Mouse (Mus musculus): ENCODE measurements around the gene Gm12166. TPM values are rescaled to one million over a fixed set of nuclear protein-coding genes. Genes with fewer than 3 reads are reported as not detected.
A peak's percentile ranks its signal among the peaks of the same experiment; 100 is the strongest.

The Gm12166 gene
- total RNA-seq (2021): 1 to 10 TPM; 2.3 to 3.1 TPM
- long read RNA-seq, experiment 1, partial matches to known transcripts: 0 of 2 reads
- long read RNA-seq, experiment 1, other reads (novel, unspliced or antisense): 2 of 2 reads
- long read RNA-seq, experiment 2: 0 reads

GRCm38 (mm10) chr11:46052105-46052659 is at the start of gene Gm12166:
Gene Gm12166, minus strand, starts transcription at chr11:46052321.
- peak; percentile 81 to 87 for DNase-seq
- intact Hi-C loops (cut with DNase I): loop anchor here (1.0 kb wide), 2 partner anchors 76 to 163 kb away; no protein-coding TSS in a partner anchor

DNA sequence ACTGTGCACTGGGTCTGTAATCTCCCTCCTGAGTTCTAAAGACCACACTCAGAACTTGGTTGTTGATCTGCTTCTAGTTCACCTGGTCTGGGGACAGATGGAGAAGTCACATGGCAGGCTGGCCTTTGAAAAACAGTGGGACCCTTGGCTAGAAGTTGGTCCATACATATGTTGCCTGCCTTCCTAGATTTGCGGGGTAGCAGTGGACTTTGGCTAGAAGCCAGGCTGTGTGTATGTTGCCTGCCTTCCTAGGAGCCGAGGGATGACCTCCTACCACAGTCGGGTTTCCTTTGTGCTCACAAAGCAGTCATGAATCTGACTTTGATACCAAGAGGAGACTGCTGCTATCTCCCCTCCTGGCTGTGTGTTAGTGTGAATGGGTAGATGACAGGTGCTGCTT is 44.9 kb upstream of the Gm12166 start:
- DNase-seq: no peak
- intact Hi-C loops (cut with DNase I): no loop called here

- intact Hi-C loops (cut with DNase I): no loop called here
- DNase-seq: no peak
These were observed 44.1 kb upstream of the Gm12166 start for GRCm38 (mm10) chr11:46096265-46096649.

- intact Hi-C loops (cut with DNase I): no loop called here
- DNase-seq: peak in 1 of 2 experiments; percentile 64
These were observed 43.5 kb upstream of the Gm12166 start for GRCm38 (mm10) chr11:46095477-46096264.

- DNase-seq: no peak
- intact Hi-C loops (cut with DNase I): no loop called here
These were observed 40.0 kb upstream of the Gm12166 start for GRCm38 (mm10) chr11:46092121-46092520.

DNA sequence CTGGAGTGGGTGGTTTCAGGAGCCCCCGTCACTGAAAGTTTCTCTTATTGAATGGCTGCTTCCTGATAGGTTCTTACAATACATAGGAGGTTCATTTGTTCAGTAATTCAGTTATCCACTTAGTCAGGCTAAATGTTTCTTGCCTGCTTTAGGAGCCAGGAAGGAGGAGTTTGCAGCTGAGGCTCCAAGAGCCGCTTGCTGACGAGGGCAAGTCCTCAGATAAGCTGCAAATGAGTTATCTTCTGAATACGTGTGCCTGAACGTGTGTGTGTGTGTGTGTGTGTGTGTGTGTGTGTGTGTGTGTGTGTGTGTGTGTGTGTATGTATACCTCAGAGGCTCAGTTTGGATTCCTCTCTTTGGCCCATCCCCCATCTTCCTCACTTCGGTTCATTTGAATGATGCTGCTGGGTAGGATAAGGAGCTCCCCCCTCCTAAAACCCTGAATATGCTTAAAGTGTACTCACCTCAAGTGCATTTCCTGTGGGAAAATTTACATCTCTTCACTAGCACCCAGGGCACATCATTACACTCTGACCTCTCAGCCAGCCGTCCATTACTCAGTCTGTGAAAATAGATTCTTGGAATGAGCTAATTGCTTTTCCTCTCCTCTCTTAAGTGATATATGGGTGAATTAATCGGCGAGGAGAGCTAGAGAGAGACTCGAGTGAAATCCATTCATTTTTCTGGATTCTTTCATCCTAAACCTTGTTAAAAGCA is 39.0 kb upstream of the Gm12166 start:
- no peak for DNase-seq
- intact Hi-C loops (cut with DNase I): no loop called here

- DNase-seq: no peak
- intact Hi-C loops (cut with DNase I): no loop called here
These were observed 38.1 kb upstream of the Gm12166 start for GRCm38 (mm10) chr11:46090036-46090725.

- intact Hi-C loops (cut with DNase I): no loop called here
- DNase-seq: no peak
These were observed 37.1 kb upstream of the Gm12166 start for GRCm38 (mm10) chr11:46089081-46089713.

DNA sequence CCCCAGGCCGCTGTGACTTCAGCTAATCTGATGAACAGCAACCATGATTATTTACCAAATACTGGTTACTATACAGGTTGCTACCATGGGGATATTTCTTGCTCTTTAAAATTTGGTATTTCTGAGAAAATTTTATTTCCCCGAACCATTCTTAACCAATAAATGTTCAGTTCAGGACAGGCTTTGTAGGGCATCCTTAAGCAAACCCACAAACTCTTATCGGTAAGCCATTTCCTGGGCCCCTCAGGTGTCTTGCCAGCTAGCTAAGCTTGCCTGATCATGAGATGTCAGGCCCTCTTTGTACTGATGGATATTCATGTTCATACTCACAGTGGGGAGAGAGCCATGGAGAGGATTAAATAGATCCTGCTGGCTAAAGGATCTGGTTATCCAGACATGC is 34.3 kb upstream of the Gm12166 start:
- intact Hi-C loops (cut with DNase I): no loop called here
- no peak for DNase-seq

DNA sequence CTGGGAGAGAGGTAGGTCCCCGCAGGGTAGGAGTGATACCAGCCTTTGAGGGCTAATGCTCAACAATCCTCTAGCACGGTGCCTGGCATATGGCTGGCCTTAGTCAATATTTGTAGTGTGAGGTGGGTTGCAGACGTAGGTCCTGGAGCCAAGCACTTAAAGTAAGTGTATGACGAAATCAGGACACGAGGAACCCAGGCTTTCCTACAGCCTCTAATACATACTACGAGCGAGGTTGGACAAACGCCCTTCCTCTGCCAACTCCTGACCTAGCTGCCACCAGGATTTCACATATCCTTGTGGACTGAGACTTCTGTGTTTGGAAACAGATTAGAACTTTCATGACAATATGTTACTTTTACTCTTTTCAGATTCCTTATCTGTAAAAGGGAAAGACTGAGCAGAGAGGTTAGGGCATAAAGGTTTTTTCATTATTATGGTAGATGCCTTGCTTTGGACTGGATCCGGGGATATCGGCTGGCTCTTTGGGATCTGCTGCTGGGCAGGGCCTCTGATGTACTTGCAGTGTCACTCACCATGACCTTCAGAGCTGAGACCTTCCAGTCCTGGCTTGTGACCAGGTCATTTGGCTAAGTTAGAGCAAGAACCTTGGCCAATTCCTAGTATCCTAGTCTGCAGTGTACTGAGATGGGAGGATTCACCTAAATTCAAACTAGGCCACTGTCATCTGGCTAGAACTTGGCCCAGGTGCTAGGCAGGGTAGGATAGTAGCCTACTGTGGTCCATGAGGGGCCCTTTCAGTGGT is 33.5 kb upstream of the Gm12166 start:
- intact Hi-C loops (cut with DNase I): no loop called here
- peak in 1 of 2 experiments; percentile 70 for DNase-seq

DNA sequence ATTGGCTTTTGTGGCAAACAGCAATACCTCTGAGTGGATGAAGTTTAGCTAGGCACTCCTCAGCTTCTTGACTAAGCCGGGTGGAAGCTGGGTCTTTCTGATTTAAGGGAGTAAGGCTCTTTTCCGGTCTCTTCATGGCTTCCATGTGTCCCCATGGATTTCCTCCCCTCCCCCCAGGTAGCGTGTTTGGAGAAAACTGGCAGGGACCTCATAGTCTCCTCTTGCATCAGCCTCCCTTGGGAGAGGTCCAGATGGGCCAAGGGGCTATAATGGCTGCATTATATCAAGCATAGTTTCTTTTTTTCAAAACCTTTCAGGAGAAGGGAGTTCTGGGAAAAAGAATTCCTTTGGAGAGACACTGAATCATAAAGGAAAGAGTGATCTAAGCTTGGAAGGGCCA is 32.4 kb upstream of the Gm12166 start:
- peak in 1 of 2 experiments; percentile 65 for DNase-seq
- intact Hi-C loops (cut with DNase I): no loop called here

DNA sequence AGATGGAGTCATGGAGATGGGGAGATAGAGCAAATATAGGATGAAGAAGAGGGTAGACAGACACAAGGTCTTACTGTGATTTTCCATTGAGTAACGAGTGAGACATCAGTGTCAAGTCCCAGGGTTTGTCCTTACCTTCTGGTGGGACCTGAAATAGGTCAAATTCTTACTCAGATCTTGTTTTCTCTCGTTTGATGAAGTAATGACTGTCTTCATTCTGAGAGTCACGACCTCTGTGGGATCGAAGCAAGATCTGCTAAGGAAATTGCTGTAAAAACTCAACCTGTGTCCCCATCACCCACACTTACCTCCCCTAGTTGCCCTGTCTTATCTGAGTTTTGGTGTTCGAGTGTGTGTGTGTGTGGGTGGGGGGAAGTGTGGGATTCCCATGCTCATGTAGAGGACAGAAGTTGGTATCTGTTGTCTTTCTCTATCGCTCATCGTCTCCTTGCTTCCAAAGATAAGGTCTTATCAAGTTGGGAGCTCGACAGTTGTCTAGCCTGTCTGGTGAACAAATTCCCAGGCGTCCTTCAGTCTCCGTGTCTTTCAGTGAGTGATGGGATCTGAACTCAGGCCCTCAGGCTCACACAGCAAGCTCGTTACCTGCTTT is 31.8 kb upstream of the Gm12166 start:
- no peak for DNase-seq
- intact Hi-C loops (cut with DNase I): no loop called here

DNA sequence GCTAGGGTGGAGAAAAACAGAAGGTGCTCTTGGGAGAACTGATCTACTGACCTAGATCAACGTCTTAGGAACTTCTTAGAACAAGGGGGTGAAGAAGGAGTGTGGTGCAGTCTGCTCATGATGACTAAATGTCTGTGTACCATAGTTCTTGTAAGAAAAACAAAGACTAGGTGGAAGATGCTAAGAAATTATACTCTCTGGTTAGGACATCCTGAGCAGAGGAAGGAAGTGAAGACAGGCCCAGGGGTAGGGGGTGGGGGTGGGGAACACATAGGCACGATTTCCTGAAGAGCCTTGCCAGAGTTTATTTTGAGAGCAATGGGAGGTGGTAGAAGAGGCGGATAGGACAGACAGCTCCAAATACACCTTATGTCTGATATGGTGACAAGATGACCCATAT is 31.3 kb upstream of the Gm12166 start:
- DNase-seq: no peak
- intact Hi-C loops (cut with DNase I): no loop called here

- intact Hi-C loops (cut with DNase I): no loop called here
These were observed 29.0 kb upstream of the Gm12166 start for GRCm38 (mm10) chr11:46081075-46081474.

DNA sequence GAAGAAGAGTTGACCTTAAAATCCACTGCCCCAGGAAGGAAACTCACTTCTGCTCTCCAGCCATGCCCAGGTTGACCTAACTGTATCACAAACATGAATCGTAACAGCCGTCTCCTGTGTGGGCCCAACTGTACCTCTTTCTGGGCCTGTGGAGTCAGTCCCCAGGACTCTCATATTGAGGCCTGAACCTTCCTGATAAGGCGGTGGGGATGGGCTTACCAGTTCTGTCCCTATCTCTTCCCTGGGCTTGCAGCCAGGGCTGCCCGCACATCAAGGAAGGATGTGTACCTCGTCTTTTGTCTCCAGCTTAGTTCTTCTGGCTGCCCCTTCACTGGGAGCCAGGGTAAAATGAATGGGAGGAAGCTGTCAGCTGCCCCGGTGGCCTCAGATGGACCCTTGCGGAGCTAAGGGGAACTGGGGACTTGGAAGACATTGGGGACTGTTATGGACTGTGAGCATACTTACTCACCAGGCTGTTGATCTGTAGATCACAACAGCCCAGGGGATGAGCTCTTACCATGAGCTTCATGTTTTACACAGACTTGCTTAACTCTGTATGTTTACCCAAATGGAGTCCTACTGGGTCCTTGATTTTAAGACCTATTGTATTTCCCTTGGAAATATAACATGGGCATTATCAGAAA is 25.7 kb upstream of the Gm12166 start:
- intact Hi-C loops (cut with DNase I): no loop called here
- DNase-seq: no peak

More at GRCm38 (mm10) chr11:46081075-46081474, 29.0 kb upstream of the Gm12166 start:
- no peak for DNase-seq

DNA sequence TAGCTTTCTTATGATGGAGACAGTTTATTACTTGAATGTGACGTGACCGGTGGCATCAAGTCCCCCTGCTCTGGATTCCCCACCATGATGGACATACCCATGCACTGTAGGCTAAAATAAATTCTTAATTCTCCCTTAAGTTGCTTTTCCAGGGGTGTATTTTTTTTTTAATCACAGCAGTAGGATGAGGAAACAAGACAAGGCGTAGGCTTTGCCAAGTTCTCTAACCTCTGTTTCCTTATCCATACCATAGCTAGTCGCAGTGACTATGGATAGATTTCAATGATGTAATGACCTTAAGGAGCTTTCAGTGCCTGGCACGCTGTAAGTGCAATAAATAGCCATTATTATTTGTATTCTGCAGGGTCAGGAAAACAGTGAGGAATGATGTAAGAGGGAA is 25.2 kb upstream of the Gm12166 start:
- no peak for DNase-seq
- intact Hi-C loops (cut with DNase I): no loop called here

GRCm38 (mm10) chr11:46076442-46077158 is 24.5 kb upstream of the Gm12166 start:
- intact Hi-C loops (cut with DNase I): no loop called here
- no peak for DNase-seq

DNA sequence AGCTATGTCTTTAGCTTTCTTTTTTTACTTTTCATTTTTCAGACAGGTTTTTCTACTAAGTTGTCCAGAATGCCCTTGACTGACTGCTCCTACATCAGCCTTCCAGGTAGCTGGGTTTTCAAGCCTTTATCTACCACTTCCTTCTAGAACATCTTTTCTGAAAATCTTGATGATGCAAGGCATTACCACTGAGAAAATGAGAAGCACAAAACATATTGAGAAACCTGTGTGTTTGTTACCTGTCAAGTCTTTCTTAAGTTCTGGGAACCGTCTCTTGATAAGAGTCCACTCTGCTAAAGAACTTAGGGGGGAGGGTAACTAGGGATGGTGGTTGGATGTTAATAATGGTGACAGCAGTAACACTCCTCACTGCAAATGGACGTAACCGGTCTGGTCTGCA is 23.4 kb upstream of the Gm12166 start:
- no peak for DNase-seq
- intact Hi-C loops (cut with DNase I): no loop called here

All from heart, postnatal 14 days (tissue).